Mouse (Mus musculus) adrenal gland, postnatal 14 days (tissue): ENCODE data around the gene Pinlyp. TPM values are rescaled to one million over a fixed set of nuclear protein-coding genes. Genes with fewer than 3 reads are reported as not detected.

Experiments used
- DNase-seq: peaks from one replicate; pipeline ENCODE4 v3.0.0; 2021; ENCODE audit warnings: mixed read lengths
- total RNA-seq: library from RNA; stranded (reverse); gene quantifications from 2 replicates; pipeline ENCODE4 v1.2.3, GENCODE M21; 2021

Gene Pinlyp
- total RNA-seq, 1 experiment from 2014 or later: not detected

DNA sequence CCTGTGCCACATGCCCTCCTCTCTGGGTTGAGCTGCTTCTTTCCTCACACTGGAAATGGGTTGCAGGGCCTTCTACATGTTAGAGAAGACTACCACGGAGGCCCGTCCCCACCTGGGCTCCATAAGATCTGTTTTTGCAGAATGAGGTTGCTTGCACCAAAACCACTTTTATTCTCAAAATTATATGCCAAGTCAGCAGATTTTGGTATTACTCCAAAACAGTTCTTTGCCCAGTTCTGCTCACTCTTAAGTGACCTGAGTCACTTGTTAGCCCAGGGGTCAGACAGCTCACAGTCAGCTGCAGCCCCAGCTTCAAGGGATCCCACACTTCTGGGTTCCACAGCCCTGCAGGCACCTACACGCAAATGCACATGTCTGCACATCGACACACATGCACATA, 15.5 kb upstream of the Pinlyp start:
- DNase-seq: no peak

DNA sequence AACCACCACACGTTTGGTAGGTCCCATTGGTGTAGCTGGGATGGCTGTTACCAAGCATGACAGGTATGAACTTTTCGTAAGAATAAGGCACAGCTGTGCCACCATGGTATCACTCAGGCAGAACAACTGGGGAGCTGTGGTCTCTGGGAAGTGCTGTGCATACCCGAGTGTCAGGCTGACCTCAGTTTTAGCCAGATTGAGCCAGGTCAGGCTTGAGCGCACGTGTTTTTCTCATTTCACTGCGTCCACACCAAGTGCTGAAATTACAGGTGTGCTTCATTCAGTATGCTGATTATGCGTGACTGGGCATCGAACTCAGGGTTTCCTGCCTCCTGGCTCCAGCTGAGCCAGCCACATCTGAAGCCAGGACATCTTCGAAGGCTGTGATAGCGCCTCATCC, 9.9 kb upstream of the Pinlyp start:
- DNase-seq: no peak

DNA sequence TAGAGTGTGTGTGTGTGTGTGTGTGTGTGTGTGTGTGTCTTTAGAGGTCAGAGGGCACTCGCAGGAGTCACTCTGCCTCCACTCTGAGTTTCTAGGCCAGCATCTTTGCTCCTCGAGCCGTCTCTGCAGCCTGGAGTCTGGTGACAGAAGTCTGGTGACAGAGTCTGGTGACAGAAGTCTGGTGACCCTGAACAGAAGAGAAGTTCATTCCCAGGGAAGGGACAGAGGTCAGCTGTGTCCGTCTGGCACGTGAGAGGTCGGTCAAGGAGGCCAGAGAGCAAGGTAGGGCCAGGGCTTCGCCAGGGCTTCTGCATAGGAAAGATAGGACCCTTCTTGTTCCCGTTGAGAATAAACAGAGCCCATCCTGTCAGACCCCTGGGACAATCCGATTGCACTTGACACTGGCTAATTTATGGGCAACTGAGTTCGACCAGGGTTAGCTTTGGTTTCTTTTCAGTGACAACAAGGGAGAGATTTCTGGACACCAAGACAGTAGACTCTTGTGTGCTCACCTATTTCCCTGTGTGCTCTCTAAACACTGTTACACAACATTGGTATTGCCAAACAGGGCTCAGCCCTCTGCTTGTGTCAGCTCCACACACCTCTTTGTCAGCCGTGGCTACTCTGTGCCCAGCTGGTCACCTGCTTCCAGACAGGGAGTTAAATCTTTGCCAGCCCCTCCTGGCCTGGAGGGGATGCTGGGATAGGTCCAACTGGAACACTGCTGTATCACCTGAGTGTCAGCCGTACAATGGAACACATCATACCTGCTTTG, 6.3 kb upstream of the Pinlyp start:
- DNase-seq: no peak

- no peak for DNase-seq
These were observed 1.7 kb upstream of the Pinlyp start for GRCm38 (mm10) chr7:24547534-24548036.

GRCm38 (mm10) chr7:24546634-24547389, 894 bp upstream of the Pinlyp start:
- peak; percentile 100 for DNase-seq

DNA sequence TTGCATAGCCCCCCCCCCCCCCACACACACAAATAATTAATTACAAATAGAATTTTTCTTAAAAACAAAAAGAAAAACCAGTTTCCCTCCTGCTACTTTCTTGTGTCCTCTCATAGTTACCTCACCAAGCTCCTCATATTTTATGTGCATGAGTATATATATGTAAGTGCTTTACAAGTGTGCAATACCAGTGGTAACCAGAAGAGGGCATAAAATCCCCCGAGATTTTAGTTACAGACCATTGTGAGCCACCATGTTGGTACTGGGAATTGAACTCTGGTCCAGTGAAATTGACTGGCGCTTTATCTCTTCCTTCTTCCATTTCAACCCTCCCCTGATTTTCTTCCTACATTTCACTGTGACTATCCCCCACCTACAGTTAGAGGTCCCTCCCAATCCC, 1.4 kb downstream of the Pinlyp start:
- no peak for DNase-seq

GRCm38 (mm10) chr7:24539686-24540085, 6.2 kb downstream of the Pinlyp start:
- no peak for DNase-seq

DNA sequence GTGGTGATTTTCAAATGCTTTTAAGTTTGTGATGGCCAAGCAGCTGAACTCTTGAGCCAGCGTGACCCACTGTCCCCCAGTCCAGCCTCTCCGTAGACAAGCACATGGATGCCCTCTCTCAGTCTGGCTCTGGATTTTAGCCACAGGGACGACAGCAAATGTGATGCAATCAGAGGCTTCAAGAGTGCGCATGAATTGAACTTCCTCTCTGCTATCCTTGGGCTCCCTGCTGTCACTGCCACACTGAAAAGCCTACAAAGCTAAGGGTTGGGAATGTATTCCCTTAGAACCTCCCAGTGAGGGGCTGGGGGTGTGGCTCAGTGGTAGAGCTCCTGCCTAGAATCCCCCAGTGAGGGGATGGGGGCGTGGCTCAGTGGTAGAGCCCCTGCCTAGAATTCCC, 7.2 kb downstream of the Pinlyp start:
- DNase-seq: no peak

DNA sequence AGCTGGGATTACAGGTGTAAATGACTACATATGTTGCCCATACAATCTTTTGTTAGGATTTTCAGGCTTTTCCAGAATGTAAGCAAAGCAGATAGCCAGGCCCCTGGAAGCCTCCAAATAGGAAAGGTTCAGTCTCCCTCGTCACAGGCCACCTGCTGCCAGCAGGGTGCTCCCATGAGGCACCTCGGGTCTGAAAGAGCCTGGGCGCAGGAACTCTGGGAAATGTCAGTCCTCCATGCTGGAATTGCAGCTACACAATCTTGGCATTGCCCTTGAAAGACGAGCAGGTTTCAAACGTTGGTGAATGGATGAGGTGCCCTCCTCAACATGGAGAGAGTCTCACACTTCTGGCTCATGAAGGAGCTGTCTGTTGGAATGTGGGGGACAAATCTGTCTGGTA, 7.8 kb downstream of the Pinlyp start:
- peak; percentile 67 for DNase-seq

DNA sequence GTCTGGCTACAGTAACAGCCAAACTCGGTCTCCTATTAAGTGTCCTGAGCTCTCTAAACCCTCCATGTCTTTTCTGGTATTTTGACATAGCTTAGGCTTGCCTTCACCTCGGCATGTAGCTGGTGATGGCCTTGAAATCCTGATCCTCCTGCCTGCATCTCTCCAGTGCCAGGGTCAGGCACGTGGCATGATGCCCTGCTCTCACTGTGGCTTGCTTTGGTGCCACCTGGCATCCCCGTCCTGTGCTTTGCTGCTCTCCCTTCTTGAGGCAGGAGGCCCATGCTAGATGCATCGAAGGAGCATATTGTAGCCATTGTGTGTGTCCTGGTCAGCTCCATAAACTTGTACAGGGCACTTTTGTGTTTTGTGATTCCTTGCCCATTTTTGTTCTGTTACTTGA, 8.3 kb downstream of the Pinlyp start:
- DNase-seq: no peak

GRCm38 (mm10) chr7:24537081-24537480, 8.8 kb downstream of the Pinlyp start:
- DNase-seq: no peak

- no peak for DNase-seq
These were observed 11.6 kb downstream of the Pinlyp start for GRCm38 (mm10) chr7:24534301-24534700.

- DNase-seq: no peak
These were observed 12.1 kb downstream of the Pinlyp start for GRCm38 (mm10) chr7:24533806-24534205.

- no peak for DNase-seq
These were observed 12.8 kb downstream of the Pinlyp start for GRCm38 (mm10) chr7:24533031-24533571.

GRCm38 (mm10) chr7:24531211-24531971, 14.5 kb downstream of the Pinlyp start:
- DNase-seq: peak; percentile 88

DNA sequence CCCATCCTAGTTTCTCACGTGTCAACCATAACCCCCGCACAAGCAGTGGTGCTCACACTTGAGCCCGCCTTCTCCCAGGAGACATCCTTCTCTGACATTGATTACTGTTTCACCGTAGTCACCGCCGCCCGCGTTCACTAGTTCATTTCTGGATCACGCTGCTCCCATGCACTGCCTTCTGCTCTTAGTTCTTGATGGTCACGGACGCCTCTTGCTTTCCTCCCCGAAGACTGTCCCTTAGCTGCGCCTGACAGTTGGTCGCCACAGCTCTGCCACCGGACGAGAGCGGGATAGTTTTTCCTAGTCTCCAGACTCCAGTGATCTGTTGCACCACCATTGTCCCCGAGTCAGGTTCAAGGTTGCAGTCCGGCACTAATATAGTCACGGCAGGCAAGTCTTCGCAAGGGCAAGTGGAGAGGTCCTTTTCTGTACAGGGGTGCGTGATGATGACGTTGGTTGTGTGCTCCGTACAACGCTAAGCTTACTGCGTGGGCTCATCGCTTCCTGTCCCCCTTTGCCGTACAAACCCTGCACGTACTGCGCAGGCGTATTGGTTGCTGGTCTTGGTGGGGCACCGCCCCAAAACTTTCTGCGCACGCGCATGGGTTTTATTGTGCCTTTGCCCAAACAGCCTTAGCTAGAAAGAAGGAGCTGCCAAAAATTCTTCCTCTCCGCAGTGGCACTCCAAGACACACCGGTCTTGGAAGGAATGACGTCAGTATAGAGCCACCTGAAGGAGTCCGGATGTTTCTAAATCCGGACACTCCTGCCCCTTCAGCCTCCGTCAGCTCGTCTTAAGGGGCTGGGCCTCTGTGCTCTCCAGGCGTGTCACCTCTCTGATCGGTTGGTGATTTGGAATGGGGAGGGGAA, 15.6 kb downstream of the Pinlyp start, which contains the start of gene Irgq:
Gene Irgq (plus strand): TSS at position 628 of the 870 bp plus-strand sequence.
- DNase-seq: peak; percentile 99

- no peak for DNase-seq
These were observed 16.3 kb downstream of the Pinlyp start for GRCm38 (mm10) chr7:24529580-24529979.

GRCm38 (mm10) chr7:24528861-24529260, 17.1 kb downstream of the Pinlyp start:
- DNase-seq: no peak

DNA sequence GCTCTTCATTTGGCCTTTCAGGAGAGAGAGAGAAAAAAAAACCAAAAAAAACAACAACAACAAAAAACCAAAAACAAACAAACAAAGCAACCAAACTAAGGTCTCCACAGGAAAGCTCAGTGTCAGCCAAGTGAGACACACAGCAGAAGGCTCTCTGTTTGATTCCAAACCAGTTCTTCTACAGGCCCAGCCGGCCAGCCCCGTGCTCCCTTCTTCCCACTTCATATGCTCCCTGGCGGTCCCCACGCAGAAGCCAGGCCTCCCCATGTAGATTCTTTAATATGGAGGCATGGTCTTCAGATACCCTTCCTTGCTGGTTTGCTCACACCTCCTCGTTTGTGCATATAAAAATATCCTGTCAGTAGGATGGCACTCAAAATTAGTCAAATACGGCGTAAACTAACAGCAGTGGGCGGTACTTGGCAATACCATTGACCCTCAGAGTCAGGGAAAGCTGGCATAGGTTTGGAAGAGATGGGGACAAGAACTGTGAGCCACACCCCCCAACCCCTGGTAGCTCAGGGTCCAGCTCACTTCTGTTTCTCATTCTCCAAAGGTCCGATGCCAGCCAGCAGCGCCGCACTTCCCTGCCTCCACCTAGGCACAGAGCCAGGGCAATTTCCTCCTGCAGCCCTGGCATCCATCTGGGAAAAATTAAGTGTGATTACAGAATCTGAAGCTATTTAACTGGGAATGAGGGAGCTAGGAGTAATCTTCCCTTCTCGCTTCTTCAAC, 20.1 kb downstream of the Pinlyp start:
- no peak for DNase-seq

DNA sequence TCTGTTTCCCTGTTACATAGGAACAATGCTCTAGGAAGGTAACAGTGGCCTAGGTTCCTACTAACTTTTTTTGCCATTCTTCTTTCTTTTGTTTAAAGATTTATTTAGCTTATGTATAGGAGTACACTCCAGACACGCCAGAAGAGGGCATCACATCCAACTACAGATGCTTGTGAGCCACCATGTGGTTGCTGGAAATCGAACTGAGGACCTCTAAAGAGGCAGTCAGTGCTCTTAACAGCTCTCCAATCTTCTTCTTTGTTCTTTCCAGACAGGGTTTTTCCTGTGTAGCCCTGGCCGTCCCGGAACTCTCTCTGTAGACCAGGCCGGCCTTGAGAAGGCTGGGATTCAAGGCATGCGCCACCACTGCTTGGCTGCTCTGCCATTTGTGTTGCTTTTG, 20.9 kb downstream of the Pinlyp start:
- no peak for DNase-seq

DNA sequence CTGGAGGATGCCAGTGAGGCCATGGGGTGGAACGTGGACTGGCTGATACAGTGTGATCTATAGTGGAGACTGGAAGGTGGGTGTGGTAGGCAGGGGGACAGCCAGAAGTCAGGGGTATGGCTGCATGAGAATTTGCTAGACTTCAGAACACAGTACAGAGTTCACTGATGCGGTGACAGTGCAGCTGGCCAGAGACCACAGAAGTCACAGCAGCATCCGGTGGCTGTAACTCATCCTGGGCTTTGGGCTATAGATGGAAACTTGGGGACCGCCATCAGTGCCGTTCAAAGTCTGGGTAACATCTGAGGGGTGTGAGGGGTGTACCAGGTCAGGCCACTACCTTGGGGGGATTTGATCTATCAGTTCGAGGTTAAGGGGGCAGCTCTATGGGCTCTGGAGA, 22.2 kb downstream of the Pinlyp start:
- DNase-seq: no peak
